Mouse (Mus musculus) limb, embryonic 11.5 days (tissue): ENCODE data around the gene Lsr. TPM values are rescaled to one million over a fixed set of nuclear protein-coding genes. Genes with fewer than 3 reads are reported as not detected.

Experiments used
- ATAC-seq: fragments of 200-750 bp; cut with Nextera tagmentation; 2 replicates; pipeline ENCODE4 v1.8.0; 2017; ENCODE audit warnings: low read depth; ENCODE audit not compliant: insufficient number of reproducible peaks, low FRiP score, low TSS enrichment
- DNase-seq: peaks from one replicate; pipeline ENCODE4 v3.0.0-alpha.2; 2015; ENCODE audit warnings: low spot score
- H3K27ac ChIP-seq: fragments of 300-500 bp; sonication (generic); replicated peaks from 2 replicates; pipeline ENCODE4 v1.5.1; 2014; ENCODE audit warnings: low read depth, mild to moderate bottlenecking, low read length
- H3K27me3 ChIP-seq: fragments of 300-500 bp; sonication (generic); 2 replicates; pipeline ENCODE4 v1.6.1; 2014; ENCODE audit warnings: mild to moderate bottlenecking, low read length, mixed read lengths; ENCODE audit not compliant: control insufficient read depth, insufficient read depth
- H3K36me3 ChIP-seq: fragments of 300-500 bp; sonication (generic); 2 replicates; pipeline ENCODE4 v1.6.1; 2014; ENCODE audit warnings: mild to moderate bottlenecking, low read length, moderate library complexity, mixed read lengths; ENCODE audit not compliant: control insufficient read depth, insufficient read depth
- H3K4me1 ChIP-seq: fragments of 300-500 bp; sonication (generic); 2 replicates; pipeline ENCODE4 v1.6.1; 2014; ENCODE audit warnings: low read length, mixed read lengths; ENCODE audit not compliant: control insufficient read depth, insufficient read depth
- H3K4me2 ChIP-seq: fragments of 300-500 bp; sonication (generic); 2 replicates; pipeline ENCODE4 v1.6.1; 2014; ENCODE audit warnings: low read depth, mild to moderate bottlenecking, moderate library complexity; ENCODE audit not compliant: severe bottlenecking
- H3K4me3 ChIP-seq: fragments of 300-500 bp; sonication (generic); 2 replicates; pipeline ENCODE4 v1.5.1; 2014; ENCODE audit warnings: low read depth, low read length
- H3K9ac ChIP-seq: fragments of 300-500 bp; sonication (generic); 2 replicates; pipeline ENCODE4 v1.6.1; 2014; ENCODE audit warnings: mild to moderate bottlenecking, low read length
- H3K9me3 ChIP-seq: fragments of 300-500 bp; sonication (generic); 2 replicates; pipeline ENCODE4 v1.6.1; 2016; ENCODE audit warnings: low read length; ENCODE audit not compliant: control insufficient read depth
- WGBS: fragments of 180-500 bp; shearing (Covaris S2); extraction: QIAGEN DNeasy Blood & Tissue Kit; methylation state at CpG from one replicate; pipeline ENCODE4 v1.1.7; 2014; 5-methylcytosine and 5-hydroxymethylcytosine counted together
- polyA plus RNA-seq: library from polyadenylated mRNA; unstranded; fragments of >200 nt; fragmentation: Nextera tagmentation; extraction: Ambion mirVana; gene quantifications from 2 replicates; pipeline ENCODE4 v1.2.1, GENCODE M21; 2014

Gene Lsr
- polyA plus RNA-seq, 1 experiment from 2014 or later, result 27.5 TPM

- WGBS, result 93% methylated on average over 15 of the region's 15 CpGs
- DNase-seq (no peak), ATAC-seq (no peak)
- H3K4me3 ChIP-seq, result no peak overlapping the region
- H3K4me1 ChIP-seq, result 0 out of 2 replicates have a peak, but pooled peaks cover 4% of the 10 kb centered on the region
- H3K9me3 ChIP-seq, result no peaks in the 10 kb centered on the region
- H3K9ac ChIP-seq, result no peak overlapping the region
- H3K36me3 ChIP-seq, result no peaks in the 10 kb centered on the region
- peaks cover 18% of the 10 kb centered on the region for H3K27me3 ChIP-seq
- H3K4me2 ChIP-seq, result peak overlapping the region; percentile 51; the same call in 1 of the 2 replicates
- H3K27ac ChIP-seq, result no peak overlapping the region
Observed at GRCm38 (mm10) chr7:30971901-30972300, 1.4 kb downstream of the Lsr start.

- Histone ChIP-seq H3K4me1 (0 out of 2 replicates have a peak, but pooled peaks cover 4% of the 10 kb centered on the region), H3K4me3 (no peak overlapping the region), H3K27ac (no peak overlapping the region), H3K9ac (no peak overlapping the region), H3K9me3 (no peaks in the 10 kb centered on the region), H3K27me3 (peaks cover 18% of the 10 kb centered on the region), H3K36me3 (no peaks in the 10 kb centered on the region), H3K4me2 (no peak overlapping the region)
- WGBS, result 68% methylated on average over 4 of the region's 4 CpGs
- ATAC-seq (no peak), DNase-seq (no peak)
Observed at GRCm38 (mm10) chr7:30969174-30969573, 4.1 kb downstream of the Lsr start.

- 0 out of 2 replicates have a peak, but pooled peaks cover 4% of the 10 kb centered on the region for H3K4me1 ChIP-seq
- no peak overlapping the region for H3K4me2 ChIP-seq
- no peak overlapping the region for H3K4me3 ChIP-seq
- H3K36me3 ChIP-seq, result no peaks in the 10 kb centered on the region
- WGBS, result 93% methylated on average over 8 of the region's 8 CpGs
- peaks cover 18% of the 10 kb centered on the region for H3K27me3 ChIP-seq
- no peak overlapping the region for H3K27ac ChIP-seq
- DNase-seq (no peak), ATAC-seq (no peak)
- no peak overlapping the region for H3K9ac ChIP-seq
- H3K9me3 ChIP-seq, result no peaks in the 10 kb centered on the region
Observed at GRCm38 (mm10) chr7:30968611-30969010, 4.7 kb downstream of the Lsr start.

GRCm38 (mm10) chr7:30966657-30967056 lies 6.6 kb downstream of the Lsr start:
- H3K4me2 ChIP-seq, result no peak overlapping the region
- no peaks in the 10 kb centered on the region for H3K9me3 ChIP-seq
- no peaks in the 10 kb centered on the region for H3K4me1 ChIP-seq
- no peaks in the 10 kb centered on the region for H3K36me3 ChIP-seq
- DNase-seq (no peak), ATAC-seq (no peak)
- H3K9ac ChIP-seq, result no peak overlapping the region
- 64% methylated on average over 3 of the region's 3 CpGs for WGBS
- no peak overlapping the region for H3K4me3 ChIP-seq
- no peak overlapping the region for H3K27ac ChIP-seq
- no peaks in the 10 kb centered on the region; the same call in 1 of the 2 replicates for H3K27me3 ChIP-seq

- H3K27ac ChIP-seq, result no peak overlapping the region
- no peak overlapping the region for H3K4me2 ChIP-seq
- H3K36me3 ChIP-seq, result no peaks in the 10 kb centered on the region
- H3K27me3 ChIP-seq, result no peaks in the 10 kb centered on the region
- H3K9ac ChIP-seq, result no peak overlapping the region
- H3K4me3 ChIP-seq, result no peak overlapping the region
- 92% methylated on average over 14 of the region's 14 CpGs for WGBS
- no peak for DNase-seq
- no peaks in the 10 kb centered on the region for H3K4me1 ChIP-seq
- no peak for ATAC-seq
- H3K9me3 ChIP-seq, result no peaks in the 10 kb centered on the region; the same call in 1 of the 2 replicates
Observed at GRCm38 (mm10) chr7:30965677-30966076, 7.6 kb downstream of the Lsr start.

- ATAC-seq, result no peak
- Histone ChIP-seq H3K9me3 (no peaks in the 10 kb centered on the region; the same call in 1 of the 2 replicates), H3K9ac (no peak overlapping the region), H3K36me3 (no peaks in the 10 kb centered on the region), H3K4me1 (no peaks in the 10 kb centered on the region), H3K27ac (no peak overlapping the region), H3K4me2 (no peak overlapping the region), H3K4me3 (no peak overlapping the region), H3K27me3 (no peaks in the 10 kb centered on the region)
- WGBS, result 85% methylated on average over 7 of the region's 7 CpGs
- no peak for DNase-seq
Observed at GRCm38 (mm10) chr7:30964366-30964765, 8.9 kb downstream of the Lsr start.

GRCm38 (mm10) chr7:30962862-30963261 lies 10.4 kb downstream of the Lsr start:
- no peak overlapping the region for H3K27ac ChIP-seq
- H3K4me1 ChIP-seq, result peaks cover 3% of the 10 kb centered on the region; the same call in 1 of the 2 replicates
- no peak overlapping the region for H3K4me2 ChIP-seq
- no peak for ATAC-seq
- WGBS, result 87% methylated on average over 5 of the region's 5 CpGs
- H3K9me3 ChIP-seq, result no peaks in the 10 kb centered on the region; the same call in 1 of the 2 replicates
- no peak for DNase-seq
- H3K36me3 ChIP-seq, result no peaks in the 10 kb centered on the region
- no peaks in the 10 kb centered on the region for H3K27me3 ChIP-seq
- H3K4me3 ChIP-seq, result no peak overlapping the region
- no peak overlapping the region for H3K9ac ChIP-seq

- Histone ChIP-seq H3K27ac (no peak overlapping the region), H3K4me1 (peaks cover 3% of the 10 kb centered on the region; the same call in 1 of the 2 replicates), H3K36me3 (no peaks in the 10 kb centered on the region), H3K27me3 (no peaks in the 10 kb centered on the region), H3K4me2 (no peak overlapping the region), H3K9me3 (no peaks in the 10 kb centered on the region; the same call in 1 of the 2 replicates), H3K4me3 (no peak overlapping the region), H3K9ac (no peak overlapping the region)
- no peak for DNase-seq
- ATAC-seq, result no peak
- 92% methylated on average over 6 of the region's 6 CpGs for WGBS
Observed at GRCm38 (mm10) chr7:30959786-30960349, 13.4 kb downstream of the Lsr start.
